Mouse (Mus musculus): ENCODE results near the gene Suz12. TPM values are rescaled to one million over a fixed set of nuclear protein-coding genes. Genes with fewer than 3 reads are reported as not detected.

The Suz12 gene
- total and polyA plus RNA-seq, 3 experiments: 33.2 to 191 (median 43.9) TPM

GRCm38 (mm10) chr11:80050088-80050487, 57.2 kb downstream of the Suz12 start:
- Histone ChIP-seq H3K9ac (ENCODE audit: control insufficient read depth, low read depth, low read length, poor library complexity, severe bottlenecking) (no peak overlapping the region), H3K27ac (ENCODE audit: control insufficient read depth, low read depth, low read length) (no peak overlapping the region), H3K9me3 (replicated peaks; ENCODE audit: insufficient read depth, low read length) (no peaks in the 10 kb centered on the region), H3K79me2 (ENCODE audit: control insufficient read depth, insufficient read depth, low read length, poor library complexity) (no peaks in the 10 kb centered on the region), H3K36me3 (ENCODE audit: control insufficient read depth in 1 of 2, insufficient read depth in 2 of 2, low read length in 2 of 2) (peaks cover 0 to 29% of the 10 kb centered on the region in 2 experiments; a peak in 2 of 4 replicates), H3K27me3 (ENCODE audit: control insufficient read depth in 1 of 2, insufficient read depth in 2 of 2, low read length in 2 of 2) (no peaks in the 10 kb centered on the region), H3K4me1 (ENCODE audit: control insufficient read depth in 1 of 2, insufficient read depth in 2 of 2, low read length in 2 of 2) (no peaks in the 10 kb centered on the region), H3K4me3 (ENCODE audit: control insufficient read depth in 1 of 2, insufficient read depth in 1 of 2, low read depth in 2 of 2, low read length in 2 of 2) (no peak overlapping the region)
- no peak for DNase-seq (ENCODE audit: low read depth, low spot score)
- TF ChIP-seq JUND (IDR thresholded peaks at IDR 0.05; ENCODE audit: low read depth, low read length) (no peak), CHD2 (IDR thresholded peaks at IDR 0.05; ENCODE audit: low read length) (no peak), RCOR1 (IDR thresholded peaks at IDR 0.05; ENCODE audit: low read depth, low read length) (no peak), GATA1 (IDR thresholded peaks at IDR 0.05; ENCODE audit: low read depth, low read length) (no peak), E2F4 (IDR thresholded peaks at IDR 0.05; ENCODE audit: borderline replicate concordance, low read depth, low read length) (no peak), TAL1 (IDR thresholded peaks at IDR 0.05; ENCODE audit: low read length) (no peak), CTCF (IDR thresholded peaks at IDR 0.05 in 2 of 3, conservative IDR thresholded peaks at IDR 0.05 in 1 of 3; ENCODE audit: control insufficient read depth in 1 of 3, insufficient read depth in 1 of 3, low read depth in 2 of 3, low read length in 3 of 3, poor library complexity in 1 of 3, severe bottlenecking in 1 of 3) (no peak), POLR2A (IDR thresholded peaks at IDR 0.05; ENCODE audit: control insufficient read depth in 1 of 2, insufficient read depth in 1 of 2, low read depth in 1 of 2, low read length in 2 of 2, poor library complexity in 1 of 2) (no peak), SIN3A (IDR thresholded peaks at IDR 0.05; ENCODE audit: low read length) (no peak), ETS1 (IDR thresholded peaks at IDR 0.05; ENCODE audit: low read depth, low read length) (no peak), ZC3H11A (IDR thresholded peaks at IDR 0.05; ENCODE audit: low read depth, low read length) (no peak), MXI1 (IDR thresholded peaks at IDR 0.05; ENCODE audit: low read depth, low read length) (no peak), MAZ (IDR thresholded peaks at IDR 0.05; ENCODE audit: low read depth, low read length) (no peak), NELFE (IDR thresholded peaks at IDR 0.05; ENCODE audit: low read depth, low read length) (no peak), NRF1 (IDR thresholded peaks at IDR 0.05; ENCODE audit: insufficient read depth, low read depth, low read length, poor library complexity, severe bottlenecking) (no peak), TCF12 (IDR thresholded peaks at IDR 0.05; ENCODE audit: low read depth, low read length) (no peak), KAT2A (conservative IDR thresholded peaks at IDR 0.05; ENCODE audit: low read depth, low read length) (no peak)

- TF ChIP-seq ELF1 (IDR thresholded peaks at IDR 0.05; ENCODE audit: low read depth, low read length): no peak
- TF ChIP-seq TBP (IDR thresholded peaks at IDR 0.05; ENCODE audit: low read depth, low read length): no peak
- TF ChIP-seq GABPA (IDR thresholded peaks at IDR 0.05; ENCODE audit: low read depth, low read length): no peak
- TF ChIP-seq CTCF (IDR thresholded peaks at IDR 0.05 in 2 of 3, conservative IDR thresholded peaks at IDR 0.05 in 1 of 3; ENCODE audit: control insufficient read depth in 1 of 3, insufficient read depth in 1 of 3, low read depth in 2 of 3, low read length in 3 of 3, poor library complexity in 1 of 3, severe bottlenecking in 1 of 3): no peak
- TF ChIP-seq MAZ (IDR thresholded peaks at IDR 0.05; ENCODE audit: low read depth, low read length): no peak
- no peak for TF ChIP-seq EP300 (IDR thresholded peaks at IDR 0.05; ENCODE audit: low read depth in 1 of 2, low read length in 2 of 2)
- no peak for TF ChIP-seq ZC3H11A (IDR thresholded peaks at IDR 0.05; ENCODE audit: low read depth, low read length)
- TF ChIP-seq HCFC1 (IDR thresholded peaks at IDR 0.05; ENCODE audit: low read depth, low read length): no peak
- TF ChIP-seq USF1 (IDR thresholded peaks at IDR 0.05; ENCODE audit: low read depth, low read length): no peak
- TF ChIP-seq ZNF384 (IDR thresholded peaks at IDR 0.05; ENCODE audit: low read depth, low read length): no peak
- TF ChIP-seq MXI1 (IDR thresholded peaks at IDR 0.05; ENCODE audit: low read depth, low read length): no peak
- no peak for TF ChIP-seq NELFE (IDR thresholded peaks at IDR 0.05; ENCODE audit: low read depth, low read length)
- no peak for TF ChIP-seq POLR2AphosphoS5 (IDR thresholded peaks at IDR 0.05; ENCODE audit: borderline replicate concordance, low read depth, low read length)
- no peak for TF ChIP-seq ETS1 (IDR thresholded peaks at IDR 0.05; ENCODE audit: low read depth, low read length)
- TF ChIP-seq TAL1 (IDR thresholded peaks at IDR 0.05; ENCODE audit: low read length): no peak
- no peak for TF ChIP-seq GATA1 (IDR thresholded peaks at IDR 0.05; ENCODE audit: low read depth, low read length)
- TF ChIP-seq BHLHE40 (IDR thresholded peaks at IDR 0.05; ENCODE audit: borderline replicate concordance, low read depth, low read length): no peak
- peaks cover 0 to 36% of the 10 kb centered on the region in 2 experiments; a peak in 2 of 4 replicates for H3K36me3 ChIP-seq (ENCODE audit: control insufficient read depth in 1 of 2, insufficient read depth in 2 of 2, low read length in 2 of 2)
- no peaks in the 10 kb centered on the region for H3K27me3 ChIP-seq (ENCODE audit: control insufficient read depth in 1 of 2, insufficient read depth in 2 of 2, low read length in 2 of 2)
- no peak overlapping the region for H3K9ac ChIP-seq (ENCODE audit: control insufficient read depth, low read depth, low read length, poor library complexity, severe bottlenecking)
- H3K4me1 ChIP-seq (ENCODE audit: control insufficient read depth in 1 of 2, insufficient read depth in 2 of 2, low read length in 2 of 2): no peaks in the 10 kb centered on the region
- H3K4me3 ChIP-seq (ENCODE audit: control insufficient read depth in 1 of 2, insufficient read depth in 1 of 2, low read depth in 2 of 2, low read length in 2 of 2): no peak overlapping the region
- no peaks in the 10 kb centered on the region for H3K79me2 ChIP-seq (ENCODE audit: control insufficient read depth, insufficient read depth, low read length, poor library complexity)
- no peaks in the 10 kb centered on the region for H3K9me3 ChIP-seq (replicated peaks; ENCODE audit: insufficient read depth, low read length)
- H3K27ac ChIP-seq (ENCODE audit: control insufficient read depth, low read depth, low read length): no peak overlapping the region
- no peak for DNase-seq (ENCODE audit: low read depth, low spot score)
Observed at GRCm38 (mm10) chr11:80052456-80052855, 59.5 kb downstream of the Suz12 start.
